Mouse (Mus musculus) ovary, adult 18-20 months (tissue): ENCODE measurements around the gene Gm47289.
A peak's percentile ranks its signal among the peaks of the same experiment; 100 is the strongest.

Experiments
- DNase-seq: peaks from one replicate; pipeline ENCODE4 v3.0.0; 2022; ENCODE audit warnings: low spot score, mixed read lengths

The Gm47289 gene

GRCm38 (mm10) chr9:119160689-119161088 is 1.7 kb downstream of the Gm47289 start:
- no peak for DNase-seq

DNA sequence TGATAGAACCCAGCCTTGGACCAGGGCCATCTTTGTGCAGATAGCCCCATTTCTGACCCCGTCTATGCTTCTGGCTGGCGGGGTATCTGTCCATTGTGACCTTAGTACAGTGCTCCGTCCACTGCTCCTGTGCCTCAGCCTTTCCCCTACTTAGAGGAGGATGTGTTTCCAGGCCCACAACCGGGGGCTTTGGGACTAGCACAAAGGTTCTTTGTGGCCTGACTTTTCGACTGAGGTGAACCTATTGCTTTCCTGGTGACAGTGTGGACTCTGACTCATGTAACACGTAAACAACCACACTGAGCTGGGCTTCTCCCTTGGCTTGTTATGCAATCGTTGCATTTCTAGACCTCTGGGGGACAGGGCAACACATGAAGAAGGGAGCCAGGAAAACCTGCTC is 5.8 kb downstream of the Gm47289 start:
- DNase-seq = no peak

DNA sequence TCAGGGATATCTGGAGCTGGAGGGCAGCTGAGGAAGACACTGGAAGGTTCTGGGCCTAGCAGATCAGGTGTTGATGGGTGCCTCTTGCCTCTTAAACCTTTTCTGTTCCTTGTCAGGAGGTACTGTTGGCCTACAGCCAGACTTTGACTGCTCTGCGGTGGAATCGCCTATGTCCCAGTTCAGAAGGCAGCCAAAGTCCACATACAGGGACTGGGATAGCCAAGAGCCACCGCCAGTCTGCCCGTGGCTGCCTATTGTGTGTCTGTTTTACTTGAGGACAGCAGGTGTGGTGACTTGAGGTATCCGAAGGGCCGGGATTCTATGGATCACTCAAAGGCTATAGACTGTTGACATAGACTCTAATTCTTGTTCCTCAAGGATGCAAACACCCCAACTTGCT is 6.6 kb downstream of the Gm47289 start:
- DNase-seq = no peak

GRCm38 (mm10) chr9:119167608-119168007 is 8.6 kb downstream of the Gm47289 start:
- DNase-seq = no peak

GRCm38 (mm10) chr9:119179292-119179691 is 20.3 kb downstream of the Gm47289 start:
- no peak for DNase-seq

- peak; percentile 31 for DNase-seq
Measured at GRCm38 (mm10) chr9:119181241-119181728, 22.3 kb downstream of the Gm47289 start.

GRCm38 (mm10) chr9:119192202-119192990 is 33.4 kb downstream of the Gm47289 start:
- DNase-seq = no peak

DNA sequence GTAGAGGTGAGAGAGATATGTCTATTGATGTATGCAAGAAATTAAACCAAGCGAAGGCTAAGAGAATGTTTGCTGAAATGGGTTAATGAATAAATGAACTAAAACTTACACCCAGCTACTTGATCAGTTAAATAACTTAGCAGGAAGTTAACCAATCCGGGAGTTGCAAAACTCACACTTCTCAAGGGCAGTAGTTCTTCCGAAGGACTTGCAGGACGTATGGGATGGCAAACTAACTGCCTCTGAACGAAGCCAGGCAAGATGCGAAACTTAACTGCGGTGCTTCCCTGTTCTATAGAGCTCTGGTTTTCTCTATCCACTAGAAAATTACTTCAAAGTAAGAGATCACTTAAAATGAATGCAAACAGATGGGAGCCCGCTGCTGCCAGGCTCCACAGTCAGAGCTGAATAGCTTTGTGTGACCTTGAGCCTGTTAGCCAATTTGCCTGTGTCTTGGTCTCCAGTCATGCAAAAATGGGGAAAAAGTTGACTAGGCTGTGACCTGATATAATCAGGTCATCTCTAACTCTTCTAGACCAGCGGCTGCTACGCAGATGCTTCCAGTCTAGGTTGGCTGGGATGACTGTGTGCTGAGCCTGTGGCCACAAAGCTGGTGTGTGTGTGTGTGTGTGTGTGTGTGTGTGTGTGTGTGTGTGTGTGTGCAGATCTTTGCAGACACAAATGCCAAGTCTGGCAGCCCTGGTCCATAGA is 40.3 kb downstream of the Gm47289 start:
- DNase-seq = no peak

DNA sequence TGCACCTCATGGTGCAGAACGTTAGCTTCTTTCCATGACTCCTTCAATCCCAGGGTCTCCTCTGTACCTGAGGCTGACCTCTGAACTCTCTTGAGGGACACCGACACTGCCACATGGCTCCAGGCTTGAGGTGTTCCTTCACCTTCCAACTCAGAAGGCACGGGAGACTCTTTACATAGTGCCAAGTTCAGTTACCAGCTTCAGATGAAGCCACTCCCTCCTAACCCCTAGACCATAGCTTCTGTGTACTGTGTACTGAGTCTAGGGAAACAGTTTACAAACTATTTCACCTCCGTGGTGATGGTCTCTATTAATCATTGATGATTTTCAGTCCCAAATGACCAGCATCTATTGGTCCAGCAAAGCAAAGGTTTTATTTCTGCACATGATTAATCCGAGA is 42.7 kb downstream of the Gm47289 start:
- DNase-seq = no peak

DNA sequence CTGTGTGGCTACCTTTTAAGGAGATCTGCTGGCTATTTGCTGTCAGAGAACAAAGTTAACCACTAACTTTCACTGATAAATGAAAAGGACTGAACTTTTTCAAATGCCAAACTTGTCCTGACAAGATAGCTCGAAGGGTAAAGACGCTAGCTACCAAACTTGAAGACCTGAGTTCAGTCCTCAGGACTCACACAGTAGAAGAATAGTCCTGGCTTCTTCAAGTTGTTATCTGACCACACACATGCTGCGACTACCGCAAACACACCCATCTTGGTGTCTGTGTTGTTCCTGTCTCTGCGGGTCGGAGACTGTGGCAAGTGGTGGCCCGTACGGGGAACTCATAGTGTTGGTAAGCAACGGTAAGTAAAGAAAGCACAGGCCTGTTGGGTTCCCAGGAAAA is 44.7 kb downstream of the Gm47289 start:
- no peak for DNase-seq

DNA sequence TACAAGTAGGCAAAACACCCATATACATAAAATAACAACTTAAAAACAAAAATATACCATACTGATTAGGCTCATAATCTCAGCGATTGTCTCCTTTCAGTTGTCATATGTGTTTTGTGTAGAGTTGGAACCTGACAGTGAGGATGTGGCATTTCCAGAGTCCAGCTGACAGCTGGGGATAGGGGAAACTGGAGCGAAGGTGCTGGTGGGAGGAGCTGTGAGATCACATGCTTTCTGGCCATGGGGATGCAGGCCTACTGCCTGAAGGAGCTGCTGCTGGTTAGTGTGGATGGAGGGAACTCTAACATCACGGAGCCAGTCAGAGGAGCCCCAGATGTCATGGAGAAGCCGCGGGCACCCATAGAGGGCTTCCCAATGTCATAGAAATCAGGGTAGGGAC is 46.8 kb downstream of the Gm47289 start:
- no peak for DNase-seq

- DNase-seq = no peak
Measured at GRCm38 (mm10) chr9:119206666-119207065, 47.7 kb downstream of the Gm47289 start.

GRCm38 (mm10) chr9:119207113-119207512 is 48.2 kb downstream of the Gm47289 start:
- no peak for DNase-seq

GRCm38 (mm10) chr9:119208998-119209397 is 50.0 kb downstream of the Gm47289 start, which contains the start of gene Slc22a13:
Gene Slc22a13, minus strand, starts transcription at chr9:119209098.
- DNase-seq = no peak
